Mouse (Mus musculus) forebrain, embryonic 11.5 days (tissue): ENCODE results near the gene Asic2. TPM values are rescaled to one million over a fixed set of nuclear protein-coding genes. Genes with fewer than 3 reads are reported as not detected.

ENCODE experiments used
- ATAC-seq: fragments of 200-750 bp; cut with Nextera tagmentation; replicated peaks from 2 replicates; pipeline ENCODE4 v1.8.0; 2017; ENCODE audit warnings: moderate TSS enrichment; ENCODE audit not compliant: low FRiP score
- DNase-seq: peaks from one replicate; pipeline ENCODE4 v3.0.0-alpha.2; 2017; ENCODE audit warnings: low spot score
- H3K27ac ChIP-seq: fragments of 300-500 bp; sonication (generic); 2 replicates; pipeline ENCODE4 v1.5.1; 2014; ENCODE audit warnings: low read depth, low read length
- H3K27me3 ChIP-seq: fragments of 300-500 bp; sonication (generic); 2 replicates; pipeline ENCODE4 v1.6.1; 2014; ENCODE audit warnings: mild to moderate bottlenecking, low read length, mixed read lengths; ENCODE audit not compliant: control insufficient read depth, insufficient read depth
- H3K36me3 ChIP-seq: fragments of 300-500 bp; sonication (generic); 2 replicates; pipeline ENCODE4 v1.6.1; 2014; ENCODE audit warnings: mild to moderate bottlenecking, low read length, moderate library complexity, mixed read lengths; ENCODE audit not compliant: control insufficient read depth, insufficient read depth
- H3K4me1 ChIP-seq: fragments of 300-500 bp; sonication (generic); replicated peaks from 2 replicates; pipeline ENCODE4 v1.6.1; 2014; ENCODE audit warnings: low read length, mixed read lengths; ENCODE audit not compliant: control insufficient read depth, insufficient read depth
- H3K4me2 ChIP-seq: fragments of 300-500 bp; sonication (generic); 2 replicates; pipeline ENCODE4 v1.6.1; 2014; ENCODE audit warnings: low read depth, mild to moderate bottlenecking, low read length, moderate library complexity, mixed read lengths; ENCODE audit not compliant: severe bottlenecking
- H3K4me3 ChIP-seq: fragments of 300-500 bp; sonication (generic); 2 replicates; pipeline ENCODE4 v1.5.1; 2014; ENCODE audit warnings: low read depth, low read length
- H3K9ac ChIP-seq: fragments of 300-500 bp; sonication (generic); 2 replicates; pipeline ENCODE4 v1.6.1; 2014; ENCODE audit warnings: low read length
- H3K9me3 ChIP-seq: fragments of 300-500 bp; sonication (generic); 2 replicates; pipeline ENCODE4 v1.6.1; 2016; ENCODE audit warnings: low read length, mixed read lengths; ENCODE audit not compliant: control insufficient read depth
- WGBS: fragments of 180-500 bp; shearing (Covaris S2); extraction: QIAGEN DNeasy Blood & Tissue Kit; methylation state at CpG from one replicate; pipeline ENCODE4 v1.1.7; 2014; 5-methylcytosine and 5-hydroxymethylcytosine counted together
- polyA plus RNA-seq: library from polyadenylated mRNA; unstranded; fragments of >200 nt; fragmentation: Nextera tagmentation; extraction: Ambion mirVana; gene quantifications from 2 replicates; pipeline ENCODE4 v1.2.1, GENCODE M21; 2014

The Asic2 gene
- polyA plus RNA-seq, 1 experiment from 2014 or later, result 0.94 TPM

DNA sequence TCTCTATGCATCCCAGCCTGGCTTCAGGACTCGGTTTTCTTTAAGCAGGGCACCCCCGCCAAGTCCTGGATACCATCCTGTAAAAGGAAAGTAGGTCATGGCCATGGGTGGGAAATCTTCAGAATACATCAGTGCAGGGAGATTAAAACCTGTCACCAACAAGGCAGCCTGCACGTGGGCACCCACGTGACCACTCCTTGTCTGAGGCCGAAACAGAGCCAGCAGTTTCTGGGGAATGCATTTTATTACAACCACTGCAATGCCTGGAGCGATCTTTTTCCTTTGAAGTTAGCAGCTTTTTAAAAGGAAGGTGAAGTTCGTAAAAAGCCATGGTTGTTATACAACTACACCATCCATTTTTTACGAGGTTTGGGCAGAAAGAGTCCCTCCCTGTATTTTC is 873.7 kb downstream of the Asic2 start:
- DNase-seq, result no peak
- no peaks in the 10 kb centered on the region for H3K36me3 ChIP-seq
- H3K9me3 ChIP-seq, result no peaks in the 10 kb centered on the region
- H3K4me2 ChIP-seq, result no peak overlapping the region
- no peak for ATAC-seq
- H3K4me3 ChIP-seq, result no peak overlapping the region
- no peaks in the 10 kb centered on the region for H3K27me3 ChIP-seq
- no peaks in the 10 kb centered on the region for H3K4me1 ChIP-seq
- no peak overlapping the region for H3K27ac ChIP-seq
- no peak overlapping the region for H3K9ac ChIP-seq
- 87% methylated on average over 8 of the region's 8 CpGs for WGBS

DNA sequence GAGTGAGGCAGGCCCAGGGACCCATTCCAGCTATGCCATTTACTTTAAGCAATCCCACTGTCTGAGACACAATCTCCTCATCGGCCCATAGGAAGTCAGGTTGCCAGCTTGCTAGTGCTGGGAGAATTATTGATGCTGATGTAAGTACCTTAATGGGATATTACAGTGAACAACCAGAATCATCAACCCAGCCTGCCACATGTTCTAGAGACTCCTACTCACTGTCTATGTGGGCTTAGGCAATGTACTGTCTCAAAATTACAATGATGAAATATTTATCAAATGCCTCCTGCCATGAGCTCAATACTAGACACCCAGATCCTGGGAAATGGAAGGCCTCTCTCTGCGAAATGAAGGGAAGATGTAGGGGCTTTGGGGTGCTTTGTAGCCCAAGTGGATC is 876.1 kb downstream of the Asic2 start:
- Histone ChIP-seq H3K4me2 (no peak overlapping the region), H3K9me3 (no peaks in the 10 kb centered on the region), H3K27ac (no peak overlapping the region), H3K4me1 (no peaks in the 10 kb centered on the region), H3K27me3 (no peaks in the 10 kb centered on the region), H3K4me3 (no peak overlapping the region), H3K36me3 (no peaks in the 10 kb centered on the region), H3K9ac (no peak overlapping the region)
- WGBS, result 85% methylated on average over 2 of the region's 2 CpGs
- no peak for ATAC-seq
- DNase-seq, result no peak

DNA sequence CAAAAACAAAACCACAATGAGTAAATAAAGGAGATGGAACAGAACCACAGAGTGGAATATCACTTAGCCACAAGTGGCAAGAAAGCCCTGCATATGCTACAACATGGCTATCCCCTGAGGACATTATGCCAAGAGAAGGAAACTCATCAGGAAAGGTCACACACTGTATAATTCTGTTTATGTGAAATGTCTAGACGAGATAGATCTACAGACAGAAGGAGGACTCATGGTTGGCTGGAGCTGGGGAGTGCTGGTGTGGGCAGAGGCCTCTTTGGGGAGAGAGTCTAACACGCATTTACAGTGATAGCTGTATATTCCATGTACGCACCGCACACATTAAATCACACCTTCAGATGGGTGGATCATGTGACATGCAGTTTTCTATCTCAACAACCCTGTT is 884.4 kb downstream of the Asic2 start:
- Histone ChIP-seq H3K4me1 (no peaks in the 10 kb centered on the region), H3K9me3 (no peaks in the 10 kb centered on the region), H3K36me3 (no peaks in the 10 kb centered on the region), H3K4me3 (no peak overlapping the region), H3K4me2 (no peak overlapping the region), H3K27me3 (no peaks in the 10 kb centered on the region), H3K27ac (no peak overlapping the region), H3K9ac (no peak overlapping the region)
- 86% methylated on average over 4 of the region's 4 CpGs for WGBS
- DNase-seq (no peak), ATAC-seq (no peak)

DNA sequence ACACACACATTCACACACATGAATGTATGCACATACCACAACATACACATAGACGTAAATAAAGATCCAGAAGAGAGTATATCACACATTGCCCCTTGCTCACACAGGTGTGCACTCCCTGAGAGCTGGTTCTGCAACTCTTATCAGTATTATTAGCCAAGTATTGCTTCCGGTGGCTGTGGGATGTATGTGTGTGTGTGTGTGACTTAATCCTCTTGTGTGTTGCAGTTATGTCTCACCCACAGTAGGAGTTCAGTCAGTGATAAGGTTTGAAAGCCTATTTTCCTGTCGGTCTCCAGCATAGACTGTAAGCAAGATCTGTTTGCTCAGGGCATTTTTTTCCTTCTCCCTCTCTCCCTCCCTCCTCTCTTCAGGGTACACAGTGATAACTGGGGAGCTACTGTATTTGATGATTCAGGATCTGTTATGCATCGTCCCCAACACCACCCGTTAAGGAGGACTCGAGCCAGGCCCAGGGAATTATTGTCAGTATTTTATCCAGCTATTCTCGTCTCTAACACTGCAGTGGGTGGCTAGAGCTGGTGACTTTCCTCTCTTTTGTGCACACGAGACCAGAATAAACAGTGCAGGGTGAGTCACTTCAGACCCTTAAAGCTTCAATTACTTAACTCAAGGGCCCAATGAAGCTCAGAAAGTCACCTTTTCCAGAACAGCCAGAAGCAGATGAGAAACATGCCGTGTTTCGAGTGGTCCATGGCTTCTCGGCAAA is 888.0 kb downstream of the Asic2 start:
- DNase-seq (no peak), ATAC-seq (no peak)
- Histone ChIP-seq H3K36me3 (no peaks in the 10 kb centered on the region), H3K27me3 (no peaks in the 10 kb centered on the region), H3K9ac (no peak overlapping the region), H3K9me3 (no peaks in the 10 kb centered on the region), H3K27ac (no peak overlapping the region), H3K4me3 (no peak overlapping the region), H3K4me1 (no peaks in the 10 kb centered on the region), H3K4me2 (no peak overlapping the region)
- 79% methylated on average over 11 of the region's 11 CpGs for WGBS

DNA sequence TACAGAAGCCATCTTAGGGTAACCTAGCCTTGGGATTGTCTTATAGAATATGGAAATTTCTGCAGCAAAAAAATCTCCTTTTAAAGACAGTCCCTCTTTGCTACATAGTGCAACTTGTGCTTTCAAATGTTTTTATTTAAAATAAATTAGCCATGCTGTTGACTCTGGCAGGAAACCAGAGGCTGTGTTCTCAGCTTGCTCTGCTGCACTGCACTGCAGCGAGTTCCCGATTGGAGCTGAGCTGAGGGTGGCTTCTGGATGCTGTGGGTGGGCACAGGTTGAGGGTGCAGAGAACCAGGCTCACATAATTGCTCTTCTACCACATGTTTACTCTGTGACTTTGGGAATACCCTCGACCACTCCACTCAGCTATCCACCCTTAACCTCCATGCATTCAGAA is 889.0 kb downstream of the Asic2 start:
- Histone ChIP-seq H3K27me3 (no peaks in the 10 kb centered on the region), H3K4me1 (no peaks in the 10 kb centered on the region), H3K9ac (no peak overlapping the region), H3K4me2 (no peak overlapping the region), H3K4me3 (no peak overlapping the region), H3K9me3 (no peaks in the 10 kb centered on the region), H3K27ac (no peak overlapping the region), H3K36me3 (no peaks in the 10 kb centered on the region)
- WGBS, result 74% methylated on average over 3 of the region's 3 CpGs
- DNase-seq (no peak), ATAC-seq (no peak)

DNA sequence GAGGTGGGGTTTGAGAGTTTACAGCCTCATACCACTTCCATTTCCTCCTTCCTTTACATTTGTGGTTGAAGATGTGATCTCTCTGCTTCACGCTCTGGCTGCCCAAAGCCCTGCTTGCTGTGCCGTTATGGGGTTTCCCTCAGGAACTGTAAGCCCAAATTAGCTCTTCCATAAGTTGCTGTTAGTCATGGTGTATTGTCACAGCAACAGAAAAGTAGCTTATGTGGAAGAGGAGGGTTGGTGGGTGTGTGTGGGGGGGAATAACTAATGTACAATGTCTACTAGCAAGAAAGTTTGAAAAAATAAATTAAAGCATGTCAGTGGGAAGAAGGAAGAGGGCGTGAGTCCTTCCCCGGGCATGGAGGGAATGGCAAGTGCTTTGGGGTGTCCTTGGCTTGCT is 896.4 kb downstream of the Asic2 start:
- 95% methylated on average over 4 of the region's 4 CpGs for WGBS
- DNase-seq, result no peak
- no peak overlapping the region for H3K27ac ChIP-seq

DNA sequence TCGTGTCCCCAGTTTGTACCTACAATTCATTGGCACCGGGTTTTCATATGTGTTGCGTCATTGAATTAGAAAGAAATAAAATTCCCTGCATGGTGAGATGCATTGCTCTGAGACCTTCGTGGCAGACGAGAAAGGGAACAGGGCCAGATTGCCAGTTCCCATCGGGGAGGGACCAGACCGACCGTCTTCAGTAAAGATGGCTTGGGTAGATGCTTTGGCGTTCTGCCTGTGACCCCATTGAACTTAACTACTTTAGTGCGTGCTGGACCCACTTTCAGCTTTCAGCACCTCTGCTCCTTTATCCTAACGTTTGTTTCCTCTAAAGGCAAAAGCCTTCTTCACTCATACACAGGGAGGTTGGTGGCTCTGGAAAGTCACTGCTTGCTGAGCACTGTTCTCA is 902.9 kb downstream of the Asic2 start:
- Histone ChIP-seq H3K4me2 (no peak overlapping the region), H3K9ac (no peak overlapping the region), H3K4me1 (no peaks in the 10 kb centered on the region), H3K9me3 (no peaks in the 10 kb centered on the region), H3K27me3 (no peaks in the 10 kb centered on the region), H3K27ac (no peak overlapping the region), H3K4me3 (no peak overlapping the region), H3K36me3 (no peaks in the 10 kb centered on the region)
- DNase-seq, result no peak
- WGBS, result 93% methylated on average over 11 of the region's 11 CpGs
- no peak for ATAC-seq

More for the DNA sequence above, 896.4 kb downstream of the Asic2 start:
- Histone ChIP-seq H3K27me3 (no peaks in the 10 kb centered on the region), H3K36me3 (no peaks in the 10 kb centered on the region), H3K9ac (no peak overlapping the region), H3K9me3 (no peaks in the 10 kb centered on the region), H3K4me1 (no peaks in the 10 kb centered on the region), H3K4me3 (no peak overlapping the region), H3K4me2 (no peak overlapping the region)
- ATAC-seq, result no peak

DNA sequence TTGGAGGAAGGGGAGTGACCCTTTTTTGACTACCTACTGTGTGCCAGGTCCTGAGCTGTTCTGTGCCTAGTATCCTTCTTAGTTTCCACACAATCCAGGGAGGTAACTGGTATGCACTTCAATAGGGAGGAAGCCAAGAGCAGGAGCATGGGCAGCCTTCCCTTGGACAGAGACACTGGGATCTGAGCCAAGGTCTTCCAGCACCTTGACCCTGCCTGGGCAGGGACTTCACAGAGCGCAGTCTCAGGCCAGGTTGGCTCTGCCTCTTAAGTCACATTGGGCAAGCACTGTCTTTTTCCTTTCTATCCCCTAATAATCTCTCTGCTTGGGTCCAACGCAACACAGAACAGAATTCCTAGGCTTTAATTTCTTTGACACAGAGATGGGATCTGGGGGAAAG is 904.3 kb downstream of the Asic2 start:
- no peaks in the 10 kb centered on the region for H3K4me1 ChIP-seq

DNA sequence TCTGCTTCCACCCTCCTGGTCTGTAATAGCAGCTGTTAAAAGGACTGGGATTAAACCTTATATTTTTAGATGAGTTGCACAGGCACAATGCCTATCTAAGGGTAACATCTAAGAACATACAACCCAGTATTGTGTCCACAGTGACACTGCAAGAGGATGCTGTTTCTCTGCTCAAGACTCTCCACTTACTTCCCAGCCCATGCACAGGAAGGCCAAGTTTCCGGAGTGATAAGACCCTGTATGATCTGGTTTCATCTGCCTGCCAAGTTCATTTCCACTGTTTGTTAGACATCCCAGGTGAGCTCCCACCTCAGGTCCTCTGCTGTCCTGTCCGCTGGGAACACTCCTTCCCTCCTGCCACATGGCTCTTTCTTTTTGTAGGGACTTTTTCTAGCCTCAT is 908.2 kb downstream of the Asic2 start:
- WGBS, result 76% methylated on average over 2 of the region's 2 CpGs
- Histone ChIP-seq H3K36me3 (no peaks in the 10 kb centered on the region), H3K27me3 (no peaks in the 10 kb centered on the region), H3K9me3 (no peaks in the 10 kb centered on the region), H3K27ac (no peak overlapping the region), H3K4me3 (no peak overlapping the region), H3K4me1 (no peaks in the 10 kb centered on the region), H3K9ac (no peak overlapping the region), H3K4me2 (no peak overlapping the region)
- ATAC-seq, result no peak
- no peak for DNase-seq

More for the DNA sequence above, 904.3 kb downstream of the Asic2 start:
- 94% methylated on average over 2 of the region's 2 CpGs for WGBS
- no peak overlapping the region for H3K4me3 ChIP-seq
- H3K36me3 ChIP-seq, result no peaks in the 10 kb centered on the region
- no peak overlapping the region for H3K4me2 ChIP-seq
- H3K27ac ChIP-seq, result no peak overlapping the region
- DNase-seq, result no peak
- ATAC-seq, result no peak
- no peak overlapping the region for H3K9ac ChIP-seq
- no peaks in the 10 kb centered on the region for H3K27me3 ChIP-seq
- H3K9me3 ChIP-seq, result no peaks in the 10 kb centered on the region
